Mouse (Mus musculus) cerebellum, adult 2 months (tissue): Measurements from ENCODE around the gene Jam3.

ENCODE experiments used
- CTCF ChIP-seq: fragments of 200-500 bp; IDR thresholded peaks from 2 replicates; pipeline ENCODE4 v1.5.1; 2011; ENCODE audit warnings: low read depth, mild to moderate bottlenecking, control low read depth, low read length, moderate library complexity, borderline replicate concordance; ENCODE audit not compliant: insufficient read depth
- POLR2A ChIP-seq: fragments of 200-500 bp; IDR thresholded peaks from 2 replicates; pipeline ENCODE4 v1.6.1; 2011; ENCODE audit warnings: low read length, control low read depth, borderline replicate concordance; ENCODE audit not compliant: insufficient read depth

GRCm38 (mm10) chr9:27188677-27189241 is 33.5 kb upstream of the Jam3 start:
- no peak for TF ChIP-seq POLR2A
- no peak for TF ChIP-seq CTCF
